Comparison of ENCODE assay signal across 14 mouse cellular contexts in genomic region chr1:39680546-39680945, GRCm38 (mm10). TPM values are rescaled to one million over a fixed set of nuclear protein-coding genes. Genes with fewer than 3 reads are reported as not detected.
DNase-seq lines count a peak whose midpoint lies in the region; ATAC-seq and TF ChIP-seq lines count a peak whose summit lies in the region.
"Had no signal": no experiment of that assay in that cellular context is flagged by ENCODE, and none has a peak within 500 bp of the region (broad histone marks: within the 10 kb centered on the region; RNA-seq: fewer than 3 reads in every experiment).

No protein-coding gene starts in this region.

- no peaks in the 10 kb centered on the region for H3K9me3 ChIP-seq in forebrain, embryonic 16.5 days (ENCODE audit: control insufficient read depth, low read length)
- H3K9me3 ChIP-seq: heart, embryonic 13.5 days had no signal

- no peak for DNase-seq in layer of hippocampus, adult 2 months (ENCODE audit: low spot score in 2 of 2)
- DNase-seq in layer of hippocampus, postnatal 14 days (ENCODE audit: low spot score in 2 of 2) = no peak
- peak; percentile 50 for DNase-seq in 3T3-L1 (ENCODE audit: low read depth, low spot score)
- peak; percentile 54 for DNase-seq in A20 (ENCODE audit: low read depth, low spot score)
- peak; percentile 16 for DNase-seq in adipocyte (ENCODE audit: low spot score)
- no peak for DNase-seq in kidney, postnatal 10 days
- DNase-seq: cerebellum, postnatal 36 days had no signal

- H3K4me3 ChIP-seq in layer of hippocampus, adult 2 months = no peak overlapping the region
- H3K4me3 ChIP-seq in forebrain, embryonic 16.5 days (replicated peaks; ENCODE audit: low read length) = no peak overlapping the region
- H3K4me3 ChIP-seq: heart, embryonic 13.5 days; myocyte had no signal

- TF ChIP-seq CTCF in layer of hippocampus, adult 2 months (conservative IDR thresholded peaks at IDR 0.05) = peak; percentile 67

- H3K4me1 ChIP-seq in forebrain, embryonic 16.5 days (replicated peaks; ENCODE audit: control insufficient read depth, insufficient read depth, low read length) = no peaks in the 10 kb centered on the region
- H3K4me1 ChIP-seq: heart, embryonic 13.5 days had no signal

- no peaks in the 10 kb centered on the region for H3K27me3 ChIP-seq in forebrain, embryonic 16.5 days (replicated peaks; ENCODE audit: control insufficient read depth, insufficient read depth, low read length)
- H3K27me3 ChIP-seq: heart, embryonic 13.5 days had no signal

- no peak overlapping the region for H3K4me2 ChIP-seq in forebrain, embryonic 16.5 days (ENCODE audit: low read length)
- H3K4me2 ChIP-seq: heart, embryonic 13.5 days had no signal

- ATAC-seq in cerebellum, adult (ENCODE audit: insufficient number of reproducible peaks, low FRiP score, low TSS enrichment) = no peak
- ATAC-seq in forebrain, embryonic 16.5 days = no peak
- ATAC-seq: activated CD4-positive, CD25-positive, alpha-beta regulatory T cell, adult 4 months had no signal

- no peak overlapping the region for H3K27ac ChIP-seq in layer of hippocampus, adult 2 months
- no peak overlapping the region for H3K27ac ChIP-seq in forebrain, embryonic 16.5 days (ENCODE audit: low read length)
- H3K27ac ChIP-seq: heart, embryonic 13.5 days had no signal

- 73% methylated on average over 6 of the region's 6 CpGs for WGBS in forebrain, embryonic 16.5 days

- no peaks in the 10 kb centered on the region for H3K36me3 ChIP-seq in forebrain, embryonic 16.5 days (ENCODE audit: control insufficient read depth, insufficient read depth)
- H3K36me3 ChIP-seq: heart, embryonic 13.5 days had no signal

- no peak overlapping the region for H3K9ac ChIP-seq in forebrain, embryonic 16.5 days (replicated peaks; ENCODE audit: low read depth, low read length)
- H3K9ac ChIP-seq: heart, embryonic 13.5 days had no signal

RNA-seq across cellular contexts. Expression of gene Creg2, which starts 29.3 kb away (rescaled TPM):
- 10 to 100 TPM; 99.7 to 100.0 TPM for total RNA-seq in layer of hippocampus, adult 2 months (2021)
- 10 to 100 TPM; 66.6 to 68.0 TPM for total RNA-seq in layer of hippocampus, postnatal 14 days (2021)
- 1.1 and 2.3 TPM in 2 replicates for polyA plus RNA-seq in forebrain, embryonic 16.5 days (2015; fragmentation: Nextera tagmentation; extraction: Ambion mirVana)
- total RNA-seq: megakaryocyte, adult 5-6 weeks had no signal
- polyA plus RNA-seq: heart, embryonic 13.5 days; limb, embryonic 11.5 days; myocyte had no signal

RNA-seq across cellular contexts. Expression of gene Rfx8, which starts 40.3 kb away (rescaled TPM):
- total RNA-seq in layer of hippocampus, adult 2 months (2021) = under 1 TPM; 0.22 to 0.51 TPM
- total RNA-seq in layer of hippocampus, postnatal 14 days (2021) = under 1 TPM; 0.25 to 0.38 TPM
- polyA plus RNA-seq in forebrain, embryonic 16.5 days (2015; fragmentation: Nextera tagmentation; extraction: Ambion mirVana) = 0.20 TPM in 1 of 2 replicates, not detected in the other
- total RNA-seq: megakaryocyte, adult 5-6 weeks had no signal
- polyA plus RNA-seq: activated CD4-positive, CD25-positive, alpha-beta regulatory T cell, adult 4 months had no signal

Comparison
In these comparisons a context has a peak if more than half of its experiments do, and no peak if none do; other contexts are left out.
1. DNase-seq: peak in 3T3-L1 (single experiment), A20 (single experiment) and adipocyte (single experiment); none in layer of hippocampus, adult 2 months (0 of 2), layer of hippocampus, postnatal 14 days (0 of 2) and kidney, postnatal 10 days (single experiment).